Mouse (Mus musculus): ENCODE results near the gene Rhebl1. TPM values are rescaled to one million over a fixed set of nuclear protein-coding genes. Genes with fewer than 3 reads are reported as not detected.

Rhebl1 gene
- total RNA-seq, 2 experiments from 2014 or later = 8.1 to 9.3 TPM

Other genes starting within 250 kb of the Rhebl1 start
- gene Ddx23, start 231.6 kb downstream of the Rhebl1 start, total RNA-seq (2021) = 10 to 100 TPM; 60.3 to 70.2 TPM
- 10 to 100 TPM; 18.8 to 21.5 TPM for gene Rnd1, start 217.1 kb downstream of the Rhebl1 start, total RNA-seq (2021)
- gene Ccdc65, start 186.3 kb downstream of the Rhebl1 start, total RNA-seq (2021) = 10 to 100 TPM in 1 of 2 experiments, 1 to 10 TPM in 1; 8.9 to 10.1 TPM
- 1 to 10 TPM; 1.3 to 2.7 TPM for gene Fkbp11, start 166.3 kb downstream of the Rhebl1 start, total RNA-seq (2021)
- gene Arf3, start 131.3 kb downstream of the Rhebl1 start, total RNA-seq (2021) = 100 to 1,000 TPM; 791 to 794 TPM
- gene Wnt10b, start 116.4 kb downstream of the Rhebl1 start, total RNA-seq (2021) = under 1 TPM; 0.41 to 0.48 TPM
- gene Wnt1, start 104.7 kb downstream of the Rhebl1 start, total RNA-seq (2021) = not detected
- gene Ddn, start 85.0 kb downstream of the Rhebl1 start, total RNA-seq (2021) = 100 to 1,000 TPM; 747 to 793 TPM
- gene Prkag1, start 63.0 kb downstream of the Rhebl1 start, total RNA-seq (2021) = 10 to 100 TPM; 44.5 to 46.2 TPM
- gene Kmt2d, start 23.3 kb downstream of the Rhebl1 start, total RNA-seq (2021) = 10 to 100 TPM; 71.7 to 83.1 TPM
- gene Dhh, start 4.0 kb upstream of the Rhebl1 start, total RNA-seq (2021) = under 1 TPM; 0.31 to 0.35 TPM
- 10 to 100 TPM; 13.7 to 17.9 TPM for gene Lmbr1l, start 23.7 kb upstream of the Rhebl1 start, total RNA-seq (2021)
- 100 to 1,000 TPM; 661 to 671 TPM for gene Tuba1b, start 40.0 kb upstream of the Rhebl1 start, total RNA-seq (2021)
- not detected for gene Gm49450, start 59.0 kb upstream of the Rhebl1 start, total RNA-seq (2021)
- 1,000 to 10,000 TPM; 2,120 to 2,322 TPM for gene Tuba1a, start 59.2 kb upstream of the Rhebl1 start, total RNA-seq (2021)
- gene Tuba1c, start 135.4 kb upstream of the Rhebl1 start, total RNA-seq (2021) = 100 to 1,000 TPM; 119 to 162 TPM
- gene Prph, start 160.6 kb upstream of the Rhebl1 start, total RNA-seq (2021) = 1 to 10 TPM; 3.7 to 5.1 TPM
- 1 to 10 TPM; 1.2 to 2.6 TPM for gene Troap, start 180.0 kb upstream of the Rhebl1 start, total RNA-seq (2021)
- under 1 TPM in 1 of 2 experiments, not detected in 1; 0.44 TPM for gene C1ql4, start 193.3 kb upstream of the Rhebl1 start, total RNA-seq (2021)
- gene Dnajc22, start 198.6 kb upstream of the Rhebl1 start, total RNA-seq (2021) = under 1 TPM in 1 of 2 experiments, not detected in 1; 0.28 TPM
- 10 to 100 TPM; 35.2 to 38.6 TPM for gene Spats2, start 231.4 kb upstream of the Rhebl1 start, total RNA-seq (2021)

All from layer of hippocampus, postnatal 14 days (tissue).